Mouse (Mus musculus): ENCODE results near the gene Sesn3.

DNA sequence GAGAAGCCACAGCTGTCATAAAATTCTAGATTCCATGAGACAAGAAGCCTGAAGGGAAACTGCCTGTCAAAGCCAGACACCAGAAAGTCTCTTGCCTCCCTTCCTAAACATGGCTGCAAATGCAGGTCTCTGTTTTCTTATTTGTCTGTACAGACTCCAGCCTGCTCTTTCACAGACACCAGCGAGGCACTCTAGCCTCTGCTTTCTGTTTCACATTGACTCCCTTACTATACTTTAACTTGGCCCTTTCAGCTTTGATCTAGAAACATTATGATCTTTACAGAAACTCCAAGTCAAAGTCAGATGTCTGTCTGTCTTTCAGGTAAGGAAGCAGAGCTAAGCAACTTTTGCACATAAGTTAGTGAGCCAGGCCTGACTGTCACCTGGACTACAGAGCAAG lies 77.5 kb downstream of the Sesn3 start:
- TF ChIP-seq TCF12 (IDR thresholded peaks at IDR 0.05; ENCODE audit: insufficient read depth, poor library complexity, severe bottlenecking): no peak
- no peak for TF ChIP-seq POLR2A (IDR thresholded peaks at IDR 0.05; ENCODE audit: insufficient read length, low read depth)
- no peak for TF ChIP-seq E2F4 (IDR thresholded peaks at IDR 0.05; ENCODE audit: insufficient read depth)
- TF ChIP-seq MAX (IDR thresholded peaks at IDR 0.05; ENCODE audit: low read depth): no peak
- TF ChIP-seq POLR2AphosphoS2 (IDR thresholded peaks at IDR 0.05; ENCODE audit: insufficient read length, low read depth): no peak
- TF ChIP-seq MYOG (IDR thresholded peaks at IDR 0.05; ENCODE audit: control insufficient read depth in 1 of 3, insufficient read depth in 1 of 3, insufficient read length in 2 of 3, low read depth in 2 of 3): no peak
- TF ChIP-seq USF1 (IDR thresholded peaks at IDR 0.05; ENCODE audit: low read depth): no peak
- no peak for TF ChIP-seq MYOD1 (IDR thresholded peaks at IDR 0.05; ENCODE audit: control insufficient read depth in 1 of 3, insufficient read length in 2 of 3, low read depth in 2 of 3)
- no peak for TF ChIP-seq TCF3 (IDR thresholded peaks at IDR 0.05; ENCODE audit: insufficient read length, low read depth)
- TF ChIP-seq REST (IDR thresholded peaks at IDR 0.05; ENCODE audit: insufficient read depth, insufficient read length): no peak
- TF ChIP-seq CEBPB (IDR thresholded peaks at IDR 0.05; ENCODE audit: insufficient read depth, poor library complexity, severe bottlenecking): no peak
- no peak for TF ChIP-seq SRF (IDR thresholded peaks at IDR 0.05; ENCODE audit: control insufficient read depth, insufficient read length, low read depth)

Measured in myocyte (in vitro differentiated cells).